Mouse (Mus musculus) cerebellum, adult (tissue): ENCODE results near the gene Lenep.
A peak's percentile ranks its signal among the peaks of the same experiment; 100 is the strongest.
"Not testable (repeated sequence)": the region's sequence is repeated elsewhere in the genome, so short reads cannot be mapped to it uniquely, and the experiment has no call there.

Source experiments
- ATAC-seq: cut with Nextera tagmentation; 2 replicates; pipeline ENCODE4 v1.9.2; 2017; ENCODE audit warnings: mild to moderate bottlenecking, moderate library complexity, mixed read lengths; ENCODE audit not compliant: insufficient number of reproducible peaks, low FRiP score, low TSS enrichment

Gene Lenep

GRCm38 (mm10) chr3:89402693-89403092 lies at the start of gene Lenep:
Gene Lenep, minus strand, starts transcription at chr3:89402793.
- no peak for ATAC-seq

- ATAC-seq, result no peak
Observed at GRCm38 (mm10) chr3:89451916-89452315, 49.3 kb upstream of the Lenep start.

DNA sequence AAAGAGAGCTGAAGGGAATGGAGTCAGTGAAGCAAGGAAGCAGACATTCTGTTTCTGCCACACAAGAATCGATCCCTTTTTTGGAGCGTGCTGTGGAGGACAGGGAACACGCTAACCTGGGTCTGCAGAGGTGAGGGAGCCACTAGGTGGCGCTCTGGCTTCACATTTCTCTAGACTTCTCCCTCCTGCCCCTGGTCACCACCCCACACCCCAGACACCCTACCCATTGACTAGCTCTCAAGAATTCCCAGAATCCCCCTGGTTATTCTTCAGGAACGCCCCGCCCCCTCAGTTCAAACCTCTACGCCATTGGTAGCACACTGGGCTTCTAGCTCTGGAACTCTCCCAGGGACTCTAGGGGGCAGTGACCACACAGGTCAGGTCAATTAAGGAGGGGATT lies 46.9 kb upstream of the Lenep start:
- peak; percentile 41; the same call in 1 of the 2 replicates for ATAC-seq

DNA sequence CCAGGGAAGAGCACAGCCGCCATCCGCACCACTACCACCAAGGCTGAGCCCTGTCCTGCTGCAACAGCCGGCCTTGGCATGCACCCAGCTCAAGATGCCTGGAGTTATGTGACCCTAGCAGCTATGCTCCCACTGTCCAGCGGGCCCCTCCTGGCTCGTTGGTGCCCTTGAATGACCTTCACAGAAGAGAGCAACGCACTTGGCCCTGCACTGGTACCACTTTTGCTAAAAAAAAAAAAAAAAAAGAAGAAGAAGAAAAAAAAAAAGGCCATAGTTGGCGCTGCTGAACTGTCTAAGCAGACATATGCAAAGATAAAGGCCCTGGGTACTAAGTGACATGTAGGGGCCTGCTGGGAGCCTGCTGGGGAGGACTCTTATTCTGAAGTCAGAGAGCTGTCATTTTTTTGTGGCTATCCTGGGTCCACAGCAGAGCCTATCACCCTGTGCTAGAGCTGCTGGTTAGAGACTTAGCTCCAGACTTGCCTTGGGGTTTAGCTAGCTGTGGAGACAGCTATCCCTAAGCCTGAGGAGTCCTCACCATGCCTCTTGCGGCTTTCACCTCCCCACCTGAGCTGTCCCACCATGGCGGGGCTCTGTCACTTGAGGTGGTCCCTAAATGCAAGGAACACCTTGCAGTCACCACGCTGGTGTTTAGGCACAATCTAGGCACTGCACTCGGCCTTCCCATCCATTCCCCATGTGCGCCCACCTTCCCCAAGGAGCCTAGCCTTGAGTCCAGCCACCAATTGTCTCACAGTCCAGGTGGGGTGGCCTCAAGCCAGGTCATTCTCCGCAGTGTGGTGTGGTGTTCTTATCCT lies 46.3 kb upstream of the Lenep start:
- no peak for ATAC-seq

GRCm38 (mm10) chr3:89440691-89441090 lies 38.1 kb upstream of the Lenep start:
- no peak for ATAC-seq

GRCm38 (mm10) chr3:89437269-89437668 lies 34.7 kb upstream of the Lenep start:
- no peak for ATAC-seq

GRCm38 (mm10) chr3:89436176-89437113 lies 33.9 kb upstream of the Lenep start, which contains the start of gene Pbxip1:
Gene Pbxip1, plus strand, starts transcription at chr3:89436706.
- no peak for ATAC-seq

DNA sequence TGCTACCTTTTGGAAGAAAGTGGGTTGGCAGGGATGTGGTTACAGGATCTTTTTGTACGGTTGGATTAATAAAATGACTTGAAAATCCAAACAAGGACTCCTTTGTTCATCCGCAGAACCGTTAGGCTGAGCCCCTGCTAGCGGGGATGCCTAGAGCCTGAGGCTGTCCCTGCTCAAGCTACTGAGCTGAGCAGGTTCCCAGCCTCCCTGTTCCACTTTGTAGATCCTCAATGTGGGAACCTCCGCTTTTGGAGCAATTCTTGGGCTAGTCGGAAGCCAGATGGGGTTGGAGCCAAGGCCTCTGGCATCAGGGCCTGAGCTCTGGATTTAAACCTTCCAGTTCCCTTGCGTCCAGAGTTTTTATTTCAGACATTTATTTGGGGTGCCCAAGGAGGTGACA lies 32.4 kb upstream of the Lenep start:
- ATAC-seq, result no peak

GRCm38 (mm10) chr3:89434532-89434931 lies 31.9 kb upstream of the Lenep start:
- no peak for ATAC-seq

DNA sequence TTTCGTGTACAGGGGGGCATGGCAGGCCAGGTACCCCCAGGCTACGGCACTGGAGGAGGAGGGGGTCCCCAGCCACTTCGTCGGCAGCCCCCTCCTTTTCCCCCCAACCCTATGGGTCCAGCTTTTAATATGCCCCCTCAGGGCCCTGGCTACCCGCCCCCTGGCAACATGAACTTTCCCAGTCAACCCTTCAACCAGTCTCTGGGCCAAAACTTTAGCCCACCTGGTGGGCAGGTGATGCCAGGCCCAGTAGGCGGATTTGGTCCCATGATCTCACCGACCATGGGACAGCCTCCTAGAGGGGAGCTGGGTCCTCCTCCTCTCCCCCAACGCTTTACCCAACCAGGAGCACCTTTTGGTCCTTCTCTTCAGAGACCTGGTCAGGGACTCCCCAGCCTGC lies 30.0 kb upstream of the Lenep start:
- no peak for ATAC-seq

- peak; percentile 95 for ATAC-seq
Observed at GRCm38 (mm10) chr3:89430171-89431159, 27.9 kb upstream of the Lenep start, which contains the start of gene Pygo2. Gene Pygo2, plus strand, starts transcription at chr3:89430214.

DNA sequence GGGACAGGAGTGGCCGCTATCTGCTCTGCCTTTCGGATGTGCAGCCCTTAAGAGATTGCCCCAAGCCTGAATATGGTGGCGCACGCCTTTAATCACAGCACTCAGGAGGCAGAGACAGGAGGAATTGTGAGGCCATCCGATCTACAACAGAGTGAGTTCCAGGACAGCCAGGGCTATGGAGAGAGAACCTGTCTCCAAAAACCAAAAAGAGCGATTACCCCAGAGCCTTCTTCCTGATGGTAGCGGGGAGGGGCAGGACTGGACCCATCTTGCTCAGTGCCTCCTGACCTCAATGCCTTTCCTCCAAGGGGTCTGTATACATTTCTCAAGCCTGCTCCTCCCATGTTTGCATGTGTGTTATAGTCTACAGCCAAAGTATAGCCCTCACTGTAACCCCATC lies 26.4 kb upstream of the Lenep start:
- not testable (repeated sequence) for ATAC-seq

DNA sequence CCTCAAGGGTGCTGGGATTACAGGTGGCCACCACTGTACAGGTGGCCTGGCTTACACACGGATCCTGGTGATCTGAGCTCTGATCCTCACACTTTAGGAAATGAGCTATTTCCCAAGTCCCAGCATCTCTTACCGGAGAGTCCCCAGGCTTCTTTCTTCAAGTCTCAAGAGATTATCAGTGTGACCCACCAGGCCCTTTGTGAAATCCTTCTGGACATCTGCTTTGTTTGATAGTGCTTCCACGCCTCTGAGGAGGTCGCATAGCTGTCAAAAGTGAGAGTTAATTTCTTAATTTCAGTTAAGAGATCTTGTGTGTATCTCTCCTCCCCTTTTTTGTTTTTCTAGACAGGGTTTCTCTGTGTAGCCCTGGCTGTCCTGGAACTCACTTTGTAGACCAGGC lies 23.3 kb upstream of the Lenep start:
- no peak for ATAC-seq

DNA sequence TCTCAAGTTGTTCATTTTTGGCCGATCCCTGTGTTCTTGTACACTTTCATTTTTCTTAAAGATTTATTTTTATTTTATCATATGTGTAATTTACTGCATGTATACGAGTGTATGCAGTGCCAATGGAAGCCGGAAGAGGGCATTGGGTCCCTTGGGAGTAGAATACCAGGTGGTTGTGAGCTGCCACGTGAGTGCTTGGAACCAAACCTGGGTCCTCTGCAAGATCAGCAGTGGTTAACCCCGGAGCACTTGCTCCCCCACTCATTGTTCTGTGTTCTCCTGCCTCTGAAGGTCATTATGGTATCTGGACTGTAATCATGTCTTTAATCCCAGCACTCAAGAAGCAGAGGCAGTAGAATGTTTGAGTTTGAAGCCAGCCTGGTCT lies 22.5 kb upstream of the Lenep start:
- ATAC-seq, result no peak

DNA sequence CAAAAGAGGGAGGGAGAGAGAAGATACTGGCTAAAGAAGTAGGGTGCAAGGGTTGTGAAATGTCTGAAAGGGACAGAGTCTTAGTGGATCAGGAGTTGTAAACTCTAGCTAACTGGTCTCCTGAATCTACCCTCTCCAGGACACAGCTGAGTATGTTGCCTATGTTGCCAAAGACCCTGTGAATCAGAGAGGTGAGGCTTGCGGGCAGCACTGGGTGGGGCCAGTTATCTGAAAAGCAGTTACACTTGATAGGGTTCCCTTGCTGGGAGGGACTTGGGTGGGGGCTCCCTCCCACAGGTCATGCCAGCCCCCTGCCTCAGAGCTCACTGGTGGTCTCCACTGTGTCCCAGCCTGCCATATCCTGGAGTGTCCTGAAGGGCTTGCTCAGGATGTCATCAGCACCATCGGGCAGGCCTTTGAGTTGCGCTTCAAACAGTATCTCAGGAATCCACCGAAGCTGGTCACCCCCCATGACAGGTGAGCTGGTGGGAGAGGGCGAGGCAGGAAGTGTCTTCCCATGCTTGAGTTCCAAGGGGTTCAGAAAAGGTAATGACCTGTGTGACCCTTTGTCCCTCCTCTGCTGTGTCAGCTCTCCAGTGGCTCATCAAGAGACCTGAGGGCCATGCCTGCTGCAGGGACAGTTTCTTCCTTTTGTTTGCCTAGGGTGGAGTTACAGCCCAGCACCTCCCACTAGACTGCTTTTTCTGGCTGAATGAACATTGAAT lies 22.0 kb upstream of the Lenep start:
- ATAC-seq, result no peak

DNA sequence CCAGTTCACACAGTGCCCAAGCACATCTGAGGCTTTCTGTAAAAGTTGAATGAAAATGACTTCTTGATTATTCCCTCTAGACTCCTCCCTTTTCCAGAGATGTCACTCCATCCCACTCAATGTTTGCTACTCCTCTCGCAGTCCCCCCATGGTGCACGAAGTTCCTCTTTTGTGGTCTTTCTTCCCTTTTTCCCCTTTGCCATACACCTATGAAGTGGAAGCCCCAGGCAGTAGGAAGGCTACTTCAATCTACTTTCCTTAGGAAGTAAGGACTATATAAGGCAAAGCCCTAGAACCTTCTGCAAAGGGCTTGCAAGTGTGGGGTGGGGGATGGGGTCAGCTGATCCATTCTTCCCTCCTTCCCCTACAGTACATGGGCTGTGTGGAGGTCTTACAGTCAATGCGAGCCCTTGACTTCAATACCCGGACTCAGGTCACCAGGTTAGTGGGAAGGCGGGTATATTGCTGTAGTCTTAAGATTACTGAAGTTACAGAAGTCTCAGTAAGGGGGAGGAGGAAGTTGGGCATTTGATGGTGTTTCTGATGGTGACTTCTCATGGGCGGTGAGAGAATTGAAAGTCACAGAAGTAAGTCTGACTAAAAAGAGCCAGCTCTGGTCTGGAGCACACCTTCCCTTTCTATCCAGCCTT lies 20.1 kb upstream of the Lenep start:
- no peak for ATAC-seq

DNA sequence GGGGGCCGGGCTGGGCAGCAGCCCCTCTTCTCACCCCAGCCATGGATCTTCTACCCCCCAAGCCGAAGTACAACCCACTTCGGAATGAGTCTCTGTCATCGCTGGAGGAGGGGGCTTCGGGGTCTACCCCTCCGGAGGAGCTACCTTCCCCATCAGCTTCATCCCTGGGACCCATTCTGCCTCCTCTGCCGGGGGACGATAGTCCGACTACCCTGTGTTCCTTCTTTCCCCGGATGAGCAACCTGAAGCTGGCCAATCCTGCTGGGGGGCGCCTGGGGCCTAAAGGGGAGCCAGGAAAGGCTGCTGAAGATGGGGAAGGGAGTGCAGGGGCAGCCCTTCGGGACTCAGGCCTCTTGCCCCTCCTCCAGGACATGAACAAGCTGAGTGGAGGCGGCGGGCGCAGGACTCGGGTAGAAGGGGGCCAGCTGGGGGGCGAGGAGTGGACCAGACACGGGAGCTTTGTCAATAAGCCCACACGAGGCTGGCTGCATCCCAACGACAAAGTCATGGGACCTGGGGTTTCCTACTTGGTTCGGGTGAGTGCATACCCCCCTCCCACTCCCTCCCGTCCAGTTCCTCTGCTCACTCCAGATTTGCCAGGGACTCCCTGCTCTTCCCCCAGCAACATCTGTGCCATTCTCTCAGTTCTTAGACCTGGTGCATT lies 19.3 kb upstream of the Lenep start:
- ATAC-seq, result no peak

DNA sequence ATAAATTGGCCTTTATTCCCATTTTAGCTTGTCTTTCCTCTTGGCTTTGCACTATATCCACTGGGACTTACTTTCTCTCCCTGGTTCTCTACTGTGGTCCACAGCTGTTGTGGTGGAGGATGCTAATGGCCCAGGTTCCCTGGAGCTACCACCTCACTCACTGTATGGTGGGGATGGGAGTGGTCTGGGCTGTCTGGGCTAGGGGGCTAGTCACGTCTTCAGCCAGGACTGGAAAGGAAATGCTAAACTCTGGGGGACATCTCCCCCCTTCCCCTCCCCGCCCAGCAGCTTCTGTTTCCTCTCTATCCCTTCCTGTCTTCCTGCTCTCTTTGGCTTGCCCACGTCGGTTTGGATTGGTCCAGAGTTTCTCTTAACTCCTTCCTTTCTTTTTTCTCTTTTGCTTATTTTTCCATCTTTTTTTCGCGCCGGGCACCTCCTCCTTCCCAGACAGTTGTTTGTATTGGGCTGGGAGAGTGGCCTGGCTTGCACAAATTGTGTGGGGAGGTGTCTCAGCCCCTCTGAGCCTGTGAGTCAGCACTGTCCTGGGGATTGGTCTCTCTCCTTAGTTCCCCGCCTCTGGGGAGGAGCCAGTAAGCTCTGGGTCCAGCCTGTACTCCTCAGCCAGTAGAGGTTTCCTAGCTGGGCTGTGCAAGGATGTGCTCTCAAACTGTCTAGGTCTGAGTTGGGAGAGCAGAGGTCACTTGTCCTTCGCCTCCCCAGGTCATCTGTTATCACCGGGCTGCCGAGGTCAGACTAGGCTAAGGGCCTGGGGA lies 18.6 kb upstream of the Lenep start:
- ATAC-seq, result peak; percentile 74
